Mouse (Mus musculus) urinary bladder, postnatal 36 days (tissue): ENCODE measurements around the gene Nacc1.

Experiments used
- DNase-seq, 2 experiments: peaks; one replicate each; pipeline ENCODE4 v3.0.0; 2022; ENCODE audit warnings: low spot score in 2 of 2, mixed read lengths in 1 of 2

Nacc1 gene

GRCm38 (mm10) chr8:84662581-84663065 is 25.0 kb downstream of the Nacc1 start, which contains the start of gene Ier2:
Gene Ier2 (minus strand): TSS chr8:84662852.
- DNase-seq = peak; percentile 97

DNA sequence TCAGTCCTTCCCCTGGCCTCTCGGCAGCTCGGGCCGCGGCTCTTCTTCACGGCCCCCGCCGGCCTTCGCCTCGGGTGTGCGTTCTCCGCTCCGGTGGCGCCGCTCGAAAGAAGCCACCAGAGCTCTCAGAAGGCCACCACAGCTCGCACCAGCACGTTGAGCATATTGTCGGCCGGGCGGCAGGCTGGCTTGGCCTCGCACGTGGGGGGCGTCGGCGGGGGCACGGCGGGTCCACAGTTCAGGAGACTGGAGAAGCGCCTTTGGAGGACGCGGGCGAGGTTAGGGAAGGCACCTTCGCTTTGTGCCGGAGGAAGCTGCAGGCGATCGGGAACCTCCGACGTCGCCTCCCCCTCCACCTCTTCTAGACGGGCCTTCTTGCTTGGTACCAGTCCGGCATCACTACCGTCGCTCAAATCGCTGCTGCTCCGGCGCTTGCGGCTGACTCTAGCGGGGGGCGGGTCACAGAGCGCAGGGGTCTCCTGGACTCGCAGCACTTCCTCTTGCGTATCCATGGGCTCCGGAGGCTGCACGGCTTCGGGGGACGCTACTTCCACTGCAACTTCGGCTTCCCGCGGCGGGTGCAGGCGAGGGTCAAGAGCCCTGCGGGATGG is 25.6 kb downstream of the Nacc1 start:
- DNase-seq = peak in 1 of 2 experiments; percentile 36

DNA sequence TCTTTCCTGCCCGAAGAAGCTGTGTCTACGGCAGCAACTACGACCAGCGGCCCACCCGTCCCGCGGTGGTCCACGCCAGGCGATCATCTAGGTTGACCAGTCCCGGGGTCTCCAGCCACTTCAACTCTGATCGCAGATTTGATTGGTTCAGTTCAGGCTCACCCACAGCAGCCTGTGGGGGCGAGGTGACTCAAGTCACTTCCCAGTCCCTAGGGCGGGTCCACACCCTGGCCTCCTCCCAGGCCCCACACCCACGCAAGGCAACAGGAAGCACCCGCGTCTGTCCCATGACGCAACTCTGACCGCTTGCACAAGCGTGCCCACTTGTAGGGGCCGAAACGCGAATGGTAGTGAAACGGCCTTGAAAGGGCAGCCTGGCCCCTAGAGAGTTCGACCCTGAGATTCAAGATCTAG is 26.2 kb downstream of the Nacc1 start:
- peak; percentile 92 to 95 for DNase-seq

- DNase-seq = peak; percentile 72 to 84
Measured at GRCm38 (mm10) chr8:84660819-84661457, 26.7 kb downstream of the Nacc1 start.

GRCm38 (mm10) chr8:84659936-84660818 is 27.5 kb downstream of the Nacc1 start:
- peak; percentile 61 to 71 for DNase-seq

DNA sequence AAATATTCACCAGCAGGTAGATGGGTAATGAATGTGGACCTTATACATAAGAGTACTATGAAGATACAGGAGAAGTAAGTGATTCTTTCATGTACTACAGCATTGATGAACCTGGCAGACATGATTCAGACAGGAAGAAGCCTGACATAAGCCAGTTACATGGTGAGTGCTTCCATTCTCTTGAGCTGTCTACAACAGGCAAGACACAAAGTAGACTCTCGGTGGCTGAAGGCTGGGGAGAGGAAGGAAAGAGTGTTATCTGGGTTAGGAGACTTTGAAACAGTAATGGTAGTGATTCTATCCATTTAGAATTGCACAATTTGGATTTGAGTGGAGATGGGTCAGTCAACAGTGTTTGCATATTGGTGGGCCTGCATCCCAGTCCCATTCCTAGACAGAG is 28.7 kb downstream of the Nacc1 start:
- DNase-seq = no peak

DNA sequence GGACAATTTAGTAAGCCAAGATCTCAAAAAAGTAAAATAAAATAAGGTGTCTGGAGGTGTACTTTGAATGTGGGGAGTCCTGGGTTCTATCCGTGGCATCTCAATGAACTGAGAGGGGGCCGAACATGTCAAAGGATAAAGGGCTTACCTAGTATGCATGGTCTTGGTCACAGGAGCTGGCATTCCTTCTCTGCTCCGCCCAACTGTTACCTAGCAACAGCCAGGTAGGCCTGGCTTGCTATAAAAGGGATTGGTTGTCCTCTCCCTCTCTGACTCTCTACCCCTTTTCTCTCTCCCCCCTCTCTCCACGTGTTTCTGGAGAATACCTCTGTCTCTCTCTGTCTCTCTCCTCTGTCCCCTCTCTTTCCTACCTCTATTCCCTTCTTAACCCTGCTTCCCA is 30.0 kb downstream of the Nacc1 start:
- DNase-seq = no peak

DNA sequence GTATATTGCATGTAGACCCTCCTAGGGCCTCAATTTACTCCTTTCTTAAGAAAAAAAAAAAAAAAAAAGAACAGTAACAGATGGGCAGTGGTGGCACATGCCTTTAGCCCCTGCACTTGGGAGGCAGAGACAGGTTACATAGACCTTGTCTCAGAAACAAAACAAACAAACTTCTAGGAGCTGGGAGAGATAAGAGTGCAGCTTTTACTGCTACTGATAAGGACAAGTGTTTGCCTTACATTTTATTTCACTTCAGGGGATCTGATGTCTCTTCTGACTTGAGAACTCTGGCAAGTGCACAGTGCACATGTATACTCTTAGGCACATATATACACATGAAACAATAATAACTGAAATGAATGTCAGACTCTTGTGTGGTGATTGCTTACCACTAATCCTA is 30.5 kb downstream of the Nacc1 start:
- DNase-seq = no peak

GRCm38 (mm10) chr8:84656641-84657126 is 31.0 kb downstream of the Nacc1 start:
- peak; percentile 80 to 89 for DNase-seq

GRCm38 (mm10) chr8:84656191-84656525 is 31.5 kb downstream of the Nacc1 start:
- no peak for DNase-seq

DNA sequence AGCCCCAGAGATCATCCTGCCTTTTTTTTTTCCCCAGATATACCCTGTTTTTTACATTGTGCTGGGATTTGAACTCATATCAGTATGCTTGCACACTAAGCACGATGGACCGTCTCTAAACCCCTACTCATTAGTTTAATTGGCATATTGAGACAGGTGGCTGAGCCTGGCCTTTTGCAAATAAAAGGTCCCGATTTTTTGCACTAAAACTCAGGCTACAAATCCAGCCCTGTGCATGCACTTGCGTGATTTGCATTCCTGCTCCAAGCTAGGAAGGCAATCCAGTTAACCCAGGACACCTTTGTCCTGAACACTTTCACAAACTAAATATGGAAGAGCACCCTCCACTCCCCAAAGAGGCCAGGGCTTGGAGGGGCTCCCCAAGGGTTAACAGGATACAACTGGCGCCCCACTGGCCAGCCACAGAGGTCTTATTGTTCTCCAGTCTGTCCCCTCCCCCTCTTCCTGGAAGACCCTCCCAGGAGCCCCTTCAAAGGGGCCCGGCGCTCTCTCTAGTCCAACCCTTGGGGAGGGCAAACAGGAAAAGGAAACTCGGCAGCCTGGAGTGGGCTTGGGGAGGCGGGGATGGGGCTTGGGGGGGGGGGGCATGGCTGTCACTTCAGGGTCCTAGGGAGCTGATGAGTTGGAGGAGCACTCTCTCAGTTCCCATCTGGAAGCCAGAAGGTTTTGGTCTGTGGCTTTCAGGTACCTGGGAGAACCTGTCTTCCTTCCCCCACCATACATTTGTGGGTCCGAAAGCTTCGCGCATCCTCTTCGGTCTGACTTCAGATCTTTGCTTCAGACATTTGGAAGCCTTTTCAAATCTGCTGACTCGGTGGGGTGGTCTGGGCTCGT is 32.1 kb downstream of the Nacc1 start:
- no peak for DNase-seq

DNA sequence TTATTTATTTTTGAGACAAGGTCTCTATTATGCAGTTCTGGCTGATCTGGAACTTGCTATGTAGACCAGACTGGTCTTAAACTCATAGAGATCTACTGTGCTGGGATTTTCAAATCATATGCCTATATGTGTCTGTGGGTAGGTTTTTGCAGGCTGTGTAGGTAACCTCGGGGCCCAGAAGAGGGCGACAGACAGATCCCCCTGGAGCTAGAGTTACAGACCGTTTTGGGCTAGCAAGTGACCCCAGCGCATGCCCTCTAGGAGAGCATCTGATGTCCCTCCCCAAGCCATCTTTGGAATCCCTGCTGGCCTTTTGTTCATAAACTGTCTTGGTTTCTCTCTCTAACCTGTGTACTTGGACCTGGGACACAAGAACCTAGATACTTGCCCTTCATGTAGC is 33.1 kb downstream of the Nacc1 start:
- no peak for DNase-seq

GRCm38 (mm10) chr8:84653092-84653631 is 34.5 kb downstream of the Nacc1 start:
- DNase-seq = no peak

DNA sequence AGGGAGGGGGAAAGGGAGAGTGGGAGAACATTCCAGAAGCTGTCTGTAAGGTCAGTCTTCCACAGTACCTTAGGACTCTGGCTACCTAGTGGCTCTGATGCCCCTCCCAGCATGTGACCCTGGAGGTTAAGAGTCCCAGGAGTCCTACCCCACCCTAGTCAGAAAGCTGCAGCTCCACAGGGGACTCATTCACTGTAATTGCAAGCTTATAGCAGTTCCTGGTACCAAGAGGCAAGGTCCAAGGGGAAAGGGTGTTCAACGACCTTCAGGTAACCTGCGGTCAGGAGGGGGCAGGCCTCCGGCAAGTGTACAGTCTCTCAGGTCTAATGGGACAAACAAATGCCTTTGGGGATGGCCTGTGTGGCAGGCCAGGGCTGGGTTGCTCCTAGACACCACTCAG is 37.4 kb downstream of the Nacc1 start:
- no peak for DNase-seq

GRCm38 (mm10) chr8:84647461-84647901 is 40.2 kb downstream of the Nacc1 start:
- no peak for DNase-seq

DNA sequence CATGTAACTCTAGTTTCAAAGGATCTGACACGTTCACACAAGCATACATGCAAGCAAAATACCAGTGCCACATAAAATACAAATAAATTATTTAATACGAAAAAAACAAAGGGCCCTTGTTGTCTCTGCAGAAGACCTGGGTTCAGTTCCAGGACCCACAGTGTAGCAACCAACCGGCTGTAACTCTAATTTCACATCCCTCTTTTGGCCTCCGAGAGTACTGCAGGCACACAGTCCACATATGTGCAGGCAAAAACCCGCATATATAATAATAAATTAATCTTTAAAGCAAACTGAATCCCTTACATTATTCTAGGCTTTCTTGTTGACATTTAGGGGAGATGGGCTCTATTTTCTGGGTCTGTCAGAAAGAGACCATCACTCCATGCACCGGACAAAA is 40.9 kb downstream of the Nacc1 start:
- DNase-seq = no peak

DNA sequence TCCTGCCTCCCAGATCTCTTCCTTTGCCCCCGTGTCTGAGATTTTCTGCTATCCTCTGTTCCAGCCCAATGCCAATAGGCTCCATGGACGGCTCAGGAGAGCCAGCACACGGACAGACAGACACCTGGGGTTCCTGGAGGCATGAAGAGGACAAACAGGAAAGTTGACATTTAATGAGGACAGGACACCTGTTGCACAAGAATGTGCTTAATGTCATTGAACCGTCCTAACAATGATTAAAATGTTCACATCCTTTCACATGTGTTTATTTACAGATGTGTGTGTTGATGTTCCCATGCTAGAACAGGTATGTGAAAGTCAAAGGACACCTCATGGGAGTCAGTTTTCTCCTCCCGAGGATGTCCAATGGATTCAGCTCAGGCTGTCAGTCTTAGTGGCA is 44.6 kb downstream of the Nacc1 start:
- no peak for DNase-seq

GRCm38 (mm10) chr8:84641578-84642361 is 45.9 kb downstream of the Nacc1 start:
- no peak for DNase-seq

DNA sequence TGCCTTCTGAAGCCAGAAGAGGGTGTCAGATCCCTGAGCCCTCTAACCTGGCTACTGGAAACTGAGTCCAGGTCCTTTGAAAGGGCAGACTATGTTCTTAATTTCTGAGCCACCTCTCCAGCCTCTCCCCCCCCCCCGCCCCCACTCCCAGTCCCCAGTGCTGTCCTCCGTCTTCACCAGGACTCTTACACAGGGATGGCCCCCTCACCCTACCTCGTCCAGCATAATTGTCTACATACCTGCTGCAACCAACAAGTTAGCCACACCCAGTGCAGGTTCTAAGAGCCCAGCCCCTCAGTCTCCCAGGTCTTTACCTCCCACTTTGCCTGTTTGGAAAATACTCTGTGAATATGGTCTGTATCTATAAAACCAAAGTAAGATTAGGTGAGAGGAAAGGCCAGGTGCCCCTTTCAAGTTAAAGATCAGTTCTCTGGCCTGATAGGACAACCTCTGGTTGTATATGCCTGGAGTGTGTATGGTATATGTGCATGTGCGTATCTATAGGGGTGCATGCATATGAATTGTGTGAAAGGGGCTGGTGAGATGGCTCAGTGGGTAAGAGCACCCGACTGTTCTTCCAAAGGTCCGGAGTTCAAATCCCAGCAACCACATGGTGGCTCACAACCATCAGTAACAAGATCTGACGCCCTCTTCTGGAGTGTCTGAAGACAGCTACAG is 46.9 kb downstream of the Nacc1 start:
- DNase-seq = no peak
